Mouse (Mus musculus): ENCODE measurements around the gene Rarb. TPM values are rescaled to one million over a fixed set of nuclear protein-coding genes. Genes with fewer than 3 reads are reported as not detected.
"Not testable (repeated sequence)": the region's sequence is repeated elsewhere in the genome, so short reads cannot be mapped to it uniquely, and the experiment has no call there.

Gene Rarb
- 1.5 and 4.4 TPM in 2 replicates for polyA plus RNA-seq (2012; rRNA removed)

DNA sequence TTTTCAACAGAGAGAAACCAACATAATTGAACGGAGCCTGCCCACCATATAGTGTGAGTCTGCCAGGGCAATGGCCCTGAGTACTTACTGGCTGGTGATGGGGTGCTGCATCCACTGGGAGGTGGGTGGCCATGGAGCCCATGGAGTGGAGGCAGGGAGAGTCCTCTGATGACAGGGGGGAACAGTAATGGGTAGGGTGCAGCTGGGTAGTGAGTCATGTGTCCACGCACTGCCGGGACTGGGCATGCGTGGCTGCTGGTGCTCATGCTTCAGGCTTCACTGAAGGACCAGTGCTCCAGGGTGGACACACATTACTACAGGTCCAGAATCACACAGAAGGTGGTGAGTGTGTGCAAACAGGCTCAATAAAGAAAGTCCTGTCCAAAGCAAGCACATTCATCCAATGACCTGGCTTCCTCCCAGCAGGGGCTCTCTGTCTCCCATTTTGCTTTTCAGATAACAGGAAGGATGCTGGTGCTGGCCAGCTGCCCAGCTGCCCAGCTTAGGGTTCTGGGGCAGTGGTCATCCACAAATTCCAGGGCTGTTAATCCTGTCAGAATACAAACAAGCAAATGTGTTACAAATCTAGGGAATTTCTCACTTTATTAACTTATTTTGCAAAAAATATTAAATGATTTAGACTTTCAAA is at the start of gene Rarb:
Gene Rarb, minus strand, starts transcription at position 555 of the 649 bp plus-strand sequence.
- no peak for DNase-seq (ENCODE audit: low read depth)

DNA sequence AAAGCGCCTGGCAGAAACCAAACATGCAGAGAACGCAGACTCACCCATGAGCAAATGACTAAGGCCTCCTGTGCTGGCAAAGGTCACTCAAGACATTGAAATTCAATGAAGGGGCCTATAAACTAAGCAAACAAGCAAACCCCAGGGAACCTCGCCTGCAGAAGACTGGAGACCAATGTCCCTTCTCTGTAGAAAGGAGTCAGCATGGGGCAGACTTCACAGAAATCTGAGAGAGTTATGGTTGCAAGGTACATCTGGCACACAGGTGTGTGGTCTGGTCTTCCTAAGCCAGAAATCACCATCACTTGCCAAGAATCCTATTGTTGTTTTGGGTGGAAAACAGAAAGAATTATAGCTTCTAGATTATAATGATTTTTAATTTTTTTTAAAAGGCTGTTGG is 23.1 kb upstream of the Rarb start:
- DNase-seq (ENCODE audit: low read depth), result no peak

DNA sequence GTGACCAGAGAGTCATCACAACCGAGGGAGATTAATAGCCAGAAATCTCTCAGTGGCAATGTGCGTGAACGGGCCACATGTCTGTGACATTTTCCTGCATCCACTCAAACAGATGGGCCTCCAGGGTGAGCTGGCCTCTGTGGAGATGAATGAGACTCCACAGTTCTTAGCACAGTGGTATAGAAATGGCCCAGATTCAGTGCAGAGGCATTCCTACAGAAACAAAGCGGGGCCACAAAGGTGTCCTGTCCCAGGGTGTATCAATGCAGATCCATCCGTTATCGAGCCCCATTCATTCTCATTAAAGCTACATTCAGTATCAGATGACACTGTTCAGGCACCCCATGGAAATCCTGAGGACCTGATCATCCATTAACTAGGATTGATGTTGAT is 22.6 kb upstream of the Rarb start:
- no peak for DNase-seq (ENCODE audit: low read depth)

DNA sequence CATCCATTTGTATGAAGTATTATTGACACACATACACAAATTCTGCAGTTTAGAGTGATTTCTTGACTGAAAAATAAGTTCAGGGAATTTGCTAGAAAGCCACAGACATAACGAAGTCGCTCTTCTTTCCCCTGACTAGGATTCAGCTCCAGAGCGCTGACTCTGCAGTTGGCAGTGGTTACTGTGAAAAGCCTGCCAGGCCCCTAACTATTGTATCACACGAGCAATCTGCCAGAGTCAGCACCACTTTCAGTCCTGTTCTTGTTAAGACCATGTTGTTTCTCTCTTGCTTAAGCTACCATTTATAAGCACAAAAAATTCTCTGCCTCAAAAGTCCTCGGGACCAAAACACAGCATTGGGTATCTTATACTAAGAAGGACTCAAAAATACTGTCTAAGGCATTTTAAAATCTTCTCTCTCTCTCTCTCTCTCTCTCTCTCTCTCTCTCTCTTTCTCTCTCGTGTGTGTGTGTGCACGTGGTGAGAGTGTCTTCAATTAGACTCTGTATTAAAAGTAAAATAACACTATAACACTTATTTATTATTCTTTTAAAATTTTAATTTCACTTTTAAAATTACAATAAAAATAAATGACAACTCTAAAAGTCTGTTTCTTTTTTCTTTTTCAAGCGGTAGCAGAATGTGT is 22.1 kb upstream of the Rarb start:
- no peak for DNase-seq (ENCODE audit: low read depth)

DNA sequence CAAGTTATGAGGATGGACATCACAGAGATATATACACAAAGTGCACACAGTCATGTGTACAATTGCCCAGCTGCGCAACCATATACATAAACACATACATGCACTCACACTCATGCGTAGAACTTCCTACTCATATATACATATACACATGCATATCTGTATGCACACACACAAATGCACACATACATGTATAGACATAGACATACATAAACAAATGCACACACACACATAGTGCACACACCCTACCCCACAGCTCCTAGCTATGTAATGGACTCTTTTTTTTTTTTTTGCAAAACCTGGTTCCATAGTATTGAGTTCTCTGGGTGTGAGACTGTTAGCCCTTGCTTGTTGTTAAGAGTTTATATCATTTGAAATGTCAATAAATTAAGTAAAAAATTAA is 21.2 kb upstream of the Rarb start:
- no peak for DNase-seq (ENCODE audit: low read depth)

DNA sequence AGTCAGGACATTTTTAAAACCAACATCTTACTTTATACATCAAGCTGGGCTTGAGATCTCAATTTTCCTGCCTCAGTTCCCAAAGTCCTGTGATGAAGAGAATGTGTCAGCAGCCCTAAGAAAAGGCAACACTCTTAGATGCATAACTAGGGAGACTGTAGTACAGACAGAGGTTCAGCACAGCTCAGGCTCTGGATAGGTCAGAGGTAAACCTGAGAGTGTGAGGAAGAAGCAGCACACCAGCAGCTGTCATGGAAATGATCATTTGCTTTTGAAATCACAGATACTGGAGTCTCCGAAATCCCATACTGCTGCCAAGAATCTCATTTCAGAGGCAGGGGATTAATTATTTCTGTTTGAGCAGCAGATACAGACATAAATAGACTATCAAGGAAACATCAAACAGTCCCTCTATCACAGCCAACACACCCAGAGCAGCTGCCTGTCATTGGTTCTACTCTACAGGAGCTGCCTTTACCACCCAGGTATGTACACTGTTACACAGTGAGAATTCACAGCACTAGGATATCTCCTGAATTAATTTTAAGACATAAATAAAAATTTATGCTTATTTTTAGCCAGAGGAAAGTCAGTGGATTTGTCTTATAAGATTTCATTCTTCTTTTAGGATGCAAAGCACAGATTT is 3.7 kb downstream of the Rarb start:
- no peak for DNase-seq (ENCODE audit: low read depth)

DNA sequence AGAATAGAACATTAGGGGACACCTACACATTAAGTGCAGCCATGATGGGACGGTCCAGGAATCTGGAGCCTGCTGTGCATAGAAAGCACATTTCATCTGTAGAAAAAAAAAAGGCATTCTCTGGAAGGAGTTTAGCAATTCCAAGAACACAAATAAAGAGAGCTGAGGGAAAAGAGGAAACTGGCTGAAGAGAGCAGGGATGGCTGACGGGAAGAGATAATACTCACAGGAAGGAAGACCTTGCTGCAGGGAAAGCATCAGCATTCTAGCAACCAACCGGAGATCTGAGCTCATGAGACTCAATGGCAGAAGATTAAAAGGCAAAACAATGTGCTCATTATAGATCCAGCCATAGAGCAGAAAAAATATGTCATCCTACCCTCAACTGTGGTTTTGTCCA is 12.8 kb downstream of the Rarb start:
- DNase-seq (ENCODE audit: low read depth), result no peak

DNA sequence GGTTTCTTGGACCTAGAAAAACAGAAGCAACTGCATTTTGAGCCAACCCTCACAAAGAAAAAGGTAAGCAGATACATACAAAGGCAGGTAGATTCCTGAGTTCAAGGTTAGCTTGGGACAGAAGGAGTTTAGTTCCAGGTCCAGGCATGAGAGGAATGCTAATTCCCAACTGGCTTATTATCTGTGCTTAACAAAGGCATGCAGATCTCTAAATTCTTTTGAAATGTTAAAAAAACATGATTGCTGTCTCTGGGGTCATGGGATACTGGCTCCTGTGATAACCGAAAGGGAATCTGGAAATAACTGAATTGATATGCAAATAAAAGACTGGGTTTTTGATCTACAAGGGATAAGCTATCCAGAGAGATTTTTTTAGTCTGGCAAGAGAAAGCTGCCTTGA is 28.8 kb downstream of the Rarb start:
- no peak for DNase-seq (ENCODE audit: low read depth)

DNA sequence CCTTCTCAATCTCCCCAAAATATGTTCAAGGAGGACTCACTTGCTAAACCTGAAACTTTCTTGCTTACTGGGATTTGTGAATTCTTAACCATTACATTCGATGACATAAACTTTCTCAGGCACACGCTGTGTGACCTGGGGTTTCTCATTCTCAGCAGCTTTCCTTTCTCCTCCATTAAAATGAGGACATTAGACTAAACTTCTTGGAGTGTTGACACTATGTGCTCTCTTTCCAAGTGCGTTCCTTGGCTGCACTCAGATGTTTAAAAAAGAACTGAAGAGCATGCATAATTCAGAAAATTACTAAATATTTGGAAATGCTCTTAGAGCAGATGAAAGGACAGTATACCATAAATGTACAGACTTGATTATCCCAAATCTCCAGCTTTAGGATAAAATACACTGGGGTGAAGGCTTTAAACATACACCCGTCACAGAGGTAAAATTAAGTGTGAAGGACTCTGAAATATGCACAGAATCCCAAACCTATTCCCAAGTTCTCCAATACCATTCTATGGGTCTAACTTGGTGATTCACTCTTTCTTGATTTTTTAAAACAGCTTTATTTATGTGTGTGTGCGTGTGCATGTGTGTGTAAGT is 36.9 kb downstream of the Rarb start:
- DNase-seq (ENCODE audit: low read depth), result no peak

DNA sequence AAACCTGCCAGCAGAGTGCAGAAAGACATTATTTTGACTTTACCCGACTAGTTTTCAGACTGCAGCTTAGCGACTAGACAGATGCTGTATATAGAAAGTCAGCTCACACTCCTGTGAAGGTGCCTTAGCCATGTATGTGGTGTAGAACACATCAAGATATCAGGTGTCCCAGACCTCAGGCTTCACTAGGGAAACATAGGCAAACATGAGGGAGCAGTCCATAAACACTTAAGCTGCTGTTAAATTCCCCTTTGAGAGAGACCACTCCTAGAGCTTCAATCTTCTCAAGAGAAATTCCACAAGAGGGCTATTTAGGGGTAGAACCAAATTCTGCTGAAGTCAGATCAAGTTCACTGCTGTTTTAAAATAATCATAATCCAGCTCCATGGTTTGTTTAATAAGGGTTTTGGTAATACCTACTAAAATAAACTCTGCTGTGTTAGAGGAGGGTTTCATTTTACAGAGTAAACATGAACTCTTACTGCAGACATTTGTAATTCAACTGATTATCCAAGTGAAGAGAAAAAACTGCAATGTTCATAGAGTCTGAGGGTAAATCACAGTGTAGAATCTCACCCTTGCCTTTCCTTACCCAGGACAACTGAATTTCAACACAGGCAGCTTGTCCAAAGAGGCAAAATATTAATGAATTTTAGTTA is 42.1 kb downstream of the Rarb start:
- DNase-seq (ENCODE audit: low read depth), result no peak

DNA sequence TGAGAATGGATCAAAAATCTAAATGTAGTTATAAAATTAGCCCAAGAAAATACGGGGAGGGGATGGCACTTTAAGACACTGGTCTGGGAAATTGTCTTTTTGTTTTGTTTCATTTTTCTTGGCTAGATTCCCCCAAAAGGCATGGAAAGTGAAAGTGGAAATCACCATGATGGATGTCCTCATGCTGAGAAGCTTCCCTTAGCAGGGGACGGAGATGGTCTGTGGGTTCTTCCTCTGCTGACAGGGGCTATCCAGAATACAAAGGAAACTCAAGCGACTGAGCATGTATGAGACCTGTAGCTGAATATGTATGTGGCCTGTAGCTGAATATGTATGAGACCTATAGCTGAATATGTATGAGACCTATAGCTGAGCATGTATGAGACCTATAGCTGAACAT is 46.0 kb downstream of the Rarb start:
- DNase-seq (ENCODE audit: low read depth), result no peak

DNA sequence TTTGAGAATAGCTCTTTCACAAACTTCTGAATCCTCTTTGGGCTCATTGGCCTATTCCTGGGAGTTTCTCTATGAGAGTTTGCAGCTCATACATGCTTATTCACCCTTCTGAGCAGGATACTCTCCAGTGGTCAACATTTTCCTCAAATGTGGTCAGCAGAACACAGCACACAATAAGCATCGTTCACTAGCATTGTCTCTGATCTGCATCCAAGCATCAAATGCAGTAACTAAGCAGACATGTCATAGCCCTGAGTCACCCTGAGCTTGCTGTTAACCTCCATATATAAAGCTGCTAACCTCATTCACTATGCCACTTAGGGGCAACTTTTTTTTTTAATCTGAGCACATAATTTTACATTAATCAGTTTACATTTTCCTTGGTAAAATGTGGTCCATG is 53.1 kb downstream of the Rarb start:
- DNase-seq (ENCODE audit: low read depth), result no peak

DNA sequence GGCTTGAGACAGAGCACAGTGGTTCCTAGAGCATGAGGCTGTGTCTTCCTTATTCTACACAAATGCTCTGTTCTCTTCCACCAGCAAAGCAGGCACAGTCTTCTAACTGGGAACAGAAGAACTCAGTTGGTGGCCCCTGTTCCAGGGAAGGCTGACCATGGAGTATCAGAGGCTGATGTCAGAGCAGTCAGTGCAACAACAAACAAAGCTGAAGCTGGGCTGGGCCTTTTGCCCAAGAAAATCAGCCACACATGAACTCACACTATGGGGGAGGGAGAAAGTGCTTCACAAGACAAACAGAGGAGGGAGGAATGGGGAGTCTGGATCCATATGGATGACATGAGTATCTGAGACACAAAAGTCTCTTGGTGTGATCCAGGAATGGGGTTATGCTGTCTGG is 56.2 kb downstream of the Rarb start:
- DNase-seq (ENCODE audit: low read depth), result no peak

DNA sequence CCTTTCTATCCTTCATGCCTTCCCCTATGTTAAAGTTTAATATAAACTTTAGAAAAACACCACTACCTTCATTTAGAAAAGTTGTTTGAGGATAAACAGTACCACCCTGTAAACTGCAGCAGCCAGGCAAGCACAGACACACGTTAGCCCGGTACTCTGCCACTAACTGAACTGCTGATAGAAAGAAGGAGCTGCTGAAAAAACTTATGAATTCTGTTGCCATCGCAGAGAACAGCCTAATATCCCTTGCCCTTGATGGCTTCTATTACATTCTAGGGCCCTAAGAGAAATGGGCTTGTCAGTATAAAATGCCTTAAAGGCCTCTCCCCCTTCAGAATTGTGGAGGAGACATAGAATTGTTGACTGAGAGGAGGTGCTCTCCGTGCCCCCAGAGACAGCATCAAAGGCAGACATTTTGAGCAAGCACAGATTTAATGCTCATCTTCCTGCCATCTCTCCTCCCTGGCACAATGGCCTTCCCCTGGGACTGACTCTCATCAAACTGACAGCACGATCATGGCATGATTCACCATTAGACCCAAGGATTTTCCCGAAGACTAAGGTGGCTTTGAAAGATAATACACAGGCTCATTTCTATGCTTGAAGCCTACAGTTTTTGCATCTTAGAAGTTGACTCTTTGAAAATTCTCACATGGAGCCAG is 60.1 kb downstream of the Rarb start:
- no peak for DNase-seq (ENCODE audit: low read depth)

DNA sequence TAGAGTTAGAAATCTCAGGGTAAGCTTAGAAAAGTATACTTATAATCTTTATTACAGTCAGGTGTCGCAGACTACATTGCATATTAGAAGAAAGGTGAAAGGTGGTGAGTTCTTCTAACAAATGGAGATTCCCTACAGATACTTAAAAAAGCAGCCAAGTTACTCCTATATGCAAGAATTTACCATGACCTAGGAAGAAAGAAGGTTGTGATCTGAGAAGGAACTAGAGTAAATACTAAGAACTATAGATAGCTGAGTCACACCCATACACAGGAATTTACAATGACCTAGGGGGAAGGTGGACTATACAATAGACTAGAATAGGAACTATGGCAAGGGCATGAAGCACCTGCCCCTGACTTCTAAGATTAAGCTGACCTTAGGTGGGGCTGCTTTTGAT is 63.4 kb downstream of the Rarb start:
- DNase-seq (ENCODE audit: low read depth), result not testable (repeated sequence)

DNA sequence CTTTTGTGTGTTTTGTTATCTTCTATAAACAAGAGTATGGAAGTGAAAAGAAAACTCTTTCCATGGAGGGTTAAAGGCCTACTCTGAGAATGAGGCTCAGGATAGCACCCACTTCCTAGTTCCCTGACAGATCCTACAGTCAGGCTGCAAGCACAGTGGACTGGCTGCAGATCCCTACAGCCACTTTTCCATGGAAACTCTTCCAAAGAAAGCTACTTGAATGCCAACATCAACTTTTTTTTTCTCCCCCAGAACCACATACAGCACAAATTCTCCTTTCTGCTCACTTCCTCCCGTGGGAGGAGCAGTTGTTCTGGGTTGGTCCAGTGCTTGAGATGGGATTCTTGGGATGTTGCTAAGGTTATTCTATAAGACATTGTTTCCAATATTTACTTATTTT is 66.3 kb downstream of the Rarb start:
- no peak for DNase-seq (ENCODE audit: low read depth)

DNA sequence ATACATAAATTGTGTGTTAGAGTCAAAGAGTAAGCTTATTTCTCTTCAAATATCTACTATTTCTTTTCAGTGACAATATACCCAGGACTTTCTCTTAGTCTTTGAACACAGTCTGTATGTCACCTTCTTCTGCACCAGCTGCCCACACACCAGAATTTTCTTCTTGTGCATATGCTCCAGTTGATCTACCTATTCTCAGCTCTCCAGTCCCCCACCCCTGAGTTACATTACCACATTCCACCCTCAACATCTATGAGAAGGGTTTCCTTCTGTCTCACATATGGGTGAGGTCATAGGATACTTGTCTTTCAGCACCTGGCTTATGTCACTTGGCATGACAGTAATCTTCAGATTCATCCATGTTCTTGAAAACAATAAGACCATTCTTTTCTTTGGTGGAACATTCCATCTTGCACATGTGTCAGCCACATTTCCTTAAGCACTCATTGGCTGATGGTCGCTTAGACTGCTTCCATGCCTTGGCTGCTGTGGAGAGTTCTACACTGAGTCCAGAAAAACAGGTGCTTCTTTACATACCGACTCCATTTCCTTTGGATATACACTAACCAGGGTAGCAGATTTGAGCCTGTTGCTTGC is 71.9 kb downstream of the Rarb start:
- no peak for DNase-seq (ENCODE audit: low read depth)

DNA sequence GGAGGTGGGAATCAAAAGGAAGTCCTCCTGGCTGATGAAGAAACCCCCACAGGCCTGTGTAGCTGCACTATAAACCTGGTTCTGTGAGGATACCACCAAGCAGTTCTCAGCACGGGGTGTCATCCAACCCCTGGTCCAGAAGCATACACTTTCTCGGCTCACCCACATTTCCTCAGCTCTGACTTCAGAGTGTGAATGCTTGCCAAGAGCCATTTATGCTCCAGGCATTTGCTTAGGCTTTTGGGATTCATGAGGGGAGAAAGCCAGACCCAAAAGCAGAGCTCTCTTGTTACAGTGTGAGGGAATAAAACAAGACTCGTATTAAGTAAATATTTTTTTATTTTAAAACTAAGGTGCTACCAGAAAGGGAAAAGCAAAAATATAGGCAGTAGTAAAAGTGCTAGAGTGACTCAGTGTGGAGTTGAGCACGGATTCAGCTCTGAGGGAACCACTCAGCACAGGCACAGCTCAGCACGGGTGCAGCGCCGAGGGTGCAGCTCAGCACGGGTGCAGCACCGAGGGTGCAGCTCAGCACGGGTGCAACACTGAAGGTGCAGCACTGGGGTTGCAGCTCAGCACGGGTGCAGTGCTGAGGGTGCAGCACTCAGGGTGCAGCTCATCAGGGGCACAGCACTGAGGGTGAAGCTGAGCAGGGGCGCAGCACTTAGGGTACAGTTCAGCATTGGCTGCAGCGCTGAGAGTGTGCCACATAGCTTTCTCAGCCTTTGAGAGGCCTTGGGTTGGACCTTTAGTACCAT is 77.8 kb downstream of the Rarb start:
- DNase-seq (ENCODE audit: low read depth), result no peak

DNA sequence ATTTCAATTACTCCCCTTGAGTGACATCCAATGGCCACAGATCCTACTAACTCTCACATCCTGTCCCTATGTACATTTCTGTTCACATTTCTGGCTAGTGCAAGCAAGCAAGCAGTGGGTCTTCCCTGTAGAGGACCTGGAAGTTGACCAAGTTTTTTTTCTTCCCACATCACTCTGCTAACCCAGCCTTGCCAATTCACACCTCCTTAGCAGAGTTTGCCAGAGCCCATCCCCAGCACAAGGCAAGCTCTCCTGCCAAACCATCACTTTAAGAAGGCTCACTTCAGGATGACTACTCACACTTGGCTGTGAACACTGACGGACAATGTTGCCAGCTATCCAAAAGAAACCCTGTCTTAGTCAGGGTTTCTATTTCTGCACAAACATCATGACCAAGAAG is 80.4 kb downstream of the Rarb start:
- no peak for DNase-seq (ENCODE audit: low read depth)

DNA sequence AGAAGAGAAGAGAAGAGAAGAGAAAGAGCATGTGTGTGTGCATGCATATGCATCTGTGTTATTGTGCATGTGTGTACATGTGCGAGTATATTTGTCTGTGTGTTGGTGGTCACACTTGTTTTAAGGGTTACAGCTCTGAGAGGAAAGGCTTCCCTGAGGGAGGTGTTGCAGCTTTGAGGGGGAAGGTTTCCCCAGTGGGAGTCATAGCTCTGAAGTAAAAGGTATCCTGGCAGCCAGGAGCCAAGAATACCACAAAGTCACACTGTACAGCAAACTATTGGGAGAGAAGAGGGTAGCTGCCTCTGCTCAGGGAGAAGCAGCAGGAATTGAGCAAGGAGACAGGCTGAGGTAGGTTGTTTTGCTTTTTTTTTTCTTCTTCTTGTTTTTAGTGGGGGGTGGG is 81.2 kb downstream of the Rarb start:
- no peak for DNase-seq (ENCODE audit: low read depth)

Measured in gonadal fat pad, adult 2 months (tissue).